Mouse (Mus musculus) hindbrain, embryonic 15.5 days (tissue): ENCODE data around the gene Neurod2. TPM values are rescaled to one million over a fixed set of nuclear protein-coding genes. Genes with fewer than 3 reads are reported as not detected.

Experiments used
- ATAC-seq: fragments of 200-750 bp; cut with Nextera tagmentation; 2 replicates; pipeline ENCODE4 v1.8.0; 2017; ENCODE audit warnings: low read depth, moderate number of reproducible peaks, moderate TSS enrichment; ENCODE audit not compliant: low FRiP score
- H3K27ac ChIP-seq: fragments of 300-500 bp; sonication (generic); replicated peaks from 2 replicates; pipeline ENCODE4 v1.5.1; 2015; ENCODE audit warnings: mild to moderate bottlenecking, inconsistent platforms
- H3K27me3 ChIP-seq: fragments of 300-500 bp; sonication (generic); 2 replicates; pipeline ENCODE4 v1.6.1; 2015; ENCODE audit warnings: control low read depth, inconsistent platforms
- H3K36me3 ChIP-seq: fragments of 300-500 bp; sonication (generic); 2 replicates; pipeline ENCODE4 v1.6.1; 2015; ENCODE audit warnings: control low read depth, inconsistent platforms
- H3K4me1 ChIP-seq: fragments of 300-500 bp; sonication (generic); replicated peaks from 2 replicates; pipeline ENCODE4 v1.6.1; 2015; ENCODE audit warnings: control low read depth, inconsistent platforms
- H3K4me2 ChIP-seq: fragments of 300-500 bp; sonication (generic); 2 replicates; pipeline ENCODE4 v1.6.1; 2015; ENCODE audit warnings: moderate library complexity, mild to moderate bottlenecking, inconsistent platforms
- H3K4me3 ChIP-seq: fragments of 300-500 bp; sonication (generic); 2 replicates; pipeline ENCODE4 v1.5.1; 2015; ENCODE audit warnings: mild to moderate bottlenecking, inconsistent platforms
- H3K9ac ChIP-seq: fragments of 300-500 bp; sonication (generic); 2 replicates; pipeline ENCODE4 v1.6.1; 2015; ENCODE audit warnings: inconsistent platforms
- H3K9me3 ChIP-seq: fragments of 300-500 bp; sonication (generic); 2 replicates; pipeline ENCODE4 v1.6.1; 2016; ENCODE audit warnings: control low read depth, inconsistent platforms
- WGBS: fragments of 180-500 bp; shearing (Covaris S2); methylation state at CpG from one replicate; pipeline ENCODE4 v1.1.7; 2015; 5-methylcytosine and 5-hydroxymethylcytosine counted together
- polyA plus RNA-seq: library from polyadenylated mRNA; unstranded; fragments of >200 nt; fragmentation: Nextera tagmentation; extraction: Ambion mirVana; gene quantifications from 2 replicates; pipeline ENCODE4 v1.2.1, GENCODE M21; 2015

Gene Neurod2
- polyA plus RNA-seq, 1 experiment from 2014 or later: 28.6 TPM

DNA sequence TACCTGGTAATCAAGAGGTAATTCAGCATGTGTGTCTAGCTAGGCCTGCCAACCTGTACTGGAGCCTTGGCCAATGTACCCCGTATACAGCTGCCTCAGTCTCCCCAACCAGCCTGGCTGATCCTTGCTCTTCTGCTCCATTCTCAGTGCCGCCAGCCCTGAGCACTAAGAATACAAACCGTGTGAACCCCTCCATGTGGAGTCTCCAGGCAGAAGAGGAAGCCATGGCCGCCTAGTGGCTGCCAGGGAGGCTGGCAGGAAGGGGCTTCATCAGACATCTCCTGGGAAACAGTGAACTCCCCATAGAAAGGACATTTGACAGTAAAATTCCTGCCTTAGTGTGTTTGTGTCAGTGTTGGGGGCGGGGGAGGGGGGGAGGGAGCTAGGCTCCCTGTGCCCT, 33.2 kb downstream of the Neurod2 start:
- no peak overlapping the region for H3K4me3 ChIP-seq
- peak overlapping the region; percentile 27; the same call in 1 of the 2 replicates for H3K27ac ChIP-seq
- H3K27me3 ChIP-seq: peaks cover 6% of the 10 kb centered on the region; the same call in 1 of the 2 replicates
- peak overlapping the region; percentile 74 for H3K4me2 ChIP-seq
- 0 out of 2 replicates have a peak overlapping the region, but pooled peaks have one; percentile 6 for H3K9ac ChIP-seq
- ATAC-seq: peak; percentile 39
- H3K36me3 ChIP-seq: no peaks in the 10 kb centered on the region
- 2% methylated on average over 5 of the region's 5 CpGs for whole genome bisulfite sequencing
- no peaks in the 10 kb centered on the region for H3K9me3 ChIP-seq
- peaks cover 52% of the 10 kb centered on the region for H3K4me1 ChIP-seq

GRCm38 (mm10) chr11:98295013-98295585, 34.3 kb downstream of the Neurod2 start:
- Histone ChIP-seq H3K4me3 (peak overlapping the region; percentile 58), H3K9ac (peak overlapping the region; percentile 59), H3K9me3 (no peaks in the 10 kb centered on the region), H3K36me3 (no peaks in the 10 kb centered on the region), H3K4me2 (peak overlapping the region; percentile 74), H3K27ac (peak overlapping the region; percentile 80), H3K4me1 (peaks cover 58% of the 10 kb centered on the region), H3K27me3 (0 out of 2 replicates have a peak, but pooled peaks cover 4% of the 10 kb centered on the region)
- ATAC-seq: 0 out of 2 replicates have a peak, but pooled peaks have one; percentile 7
- WGBS: 4% methylated on average over 9 of the region's 9 CpGs

GRCm38 (mm10) chr11:98294188-98295012, 35.0 kb downstream of the Neurod2 start:
- ATAC-seq: peak; percentile 80
- H3K4me1 ChIP-seq: peaks cover 65% of the 10 kb centered on the region
- H3K9me3 ChIP-seq: no peaks in the 10 kb centered on the region
- H3K4me2 ChIP-seq: peak overlapping the region; percentile 74
- peak overlapping the region; percentile 58 for H3K4me3 ChIP-seq
- H3K27ac ChIP-seq: peak overlapping the region; percentile 80
- WGBS: under 1% methylated on average over 58 of the region's 58 CpGs
- no peaks in the 10 kb centered on the region for H3K36me3 ChIP-seq
- H3K9ac ChIP-seq: peak overlapping the region; percentile 59
- 0 out of 2 replicates have a peak, but pooled peaks cover 4% of the 10 kb centered on the region for H3K27me3 ChIP-seq

GRCm38 (mm10) chr11:98293070-98293469, 36.4 kb downstream of the Neurod2 start:
- Histone ChIP-seq H3K4me3 (no peak overlapping the region), H3K9ac (no peak overlapping the region), H3K4me1 (peaks cover 62% of the 10 kb centered on the region), H3K27ac (no peak overlapping the region), H3K36me3 (no peaks in the 10 kb centered on the region), H3K27me3 (0 out of 2 replicates have a peak, but pooled peaks cover under 1% of the 10 kb centered on the region), H3K9me3 (no peaks in the 10 kb centered on the region), H3K4me2 (no peak overlapping the region)
- 44% methylated on average over 2 of the region's 2 CpGs for WGBS
- ATAC-seq: no peak

GRCm38 (mm10) chr11:98290906-98291305, 38.5 kb downstream of the Neurod2 start:
- Histone ChIP-seq H3K4me3 (no peak overlapping the region), H3K27me3 (no peaks in the 10 kb centered on the region), H3K4me2 (no peak overlapping the region), H3K4me1 (peaks cover 53% of the 10 kb centered on the region), H3K36me3 (no peaks in the 10 kb centered on the region), H3K9ac (no peak overlapping the region), H3K27ac (peak overlapping the region; percentile 7; the same call in 1 of the 2 replicates), H3K9me3 (no peaks in the 10 kb centered on the region)
- no peak for ATAC-seq
- WGBS: 72% methylated on average over 2 of the region's 2 CpGs

DNA sequence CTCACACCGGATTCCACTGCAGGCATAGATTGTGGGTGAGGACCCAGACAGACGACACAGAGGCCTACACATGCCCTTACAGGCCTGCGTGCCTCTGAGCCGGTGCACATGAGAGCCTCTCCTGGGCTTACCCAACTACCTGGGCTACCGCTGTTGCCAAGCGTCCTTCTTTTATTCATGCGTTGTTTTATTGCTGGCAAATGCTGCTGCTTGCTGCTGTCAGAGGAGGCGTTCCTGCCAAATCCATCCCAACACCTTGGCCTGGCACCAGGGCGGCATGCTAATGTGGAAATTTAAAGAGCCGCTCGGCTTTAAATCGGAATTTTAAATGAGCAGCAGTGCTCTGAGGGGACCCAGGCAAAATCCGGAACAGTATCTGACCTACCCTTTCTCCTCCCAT, 39.6 kb downstream of the Neurod2 start:
- Histone ChIP-seq H3K27ac (peak overlapping the region; percentile 7), H3K9ac (no peak overlapping the region), H3K36me3 (no peaks in the 10 kb centered on the region), H3K4me3 (no peak overlapping the region), H3K27me3 (no peaks in the 10 kb centered on the region), H3K4me2 (no peak overlapping the region), H3K9me3 (no peaks in the 10 kb centered on the region), H3K4me1 (peaks cover 49% of the 10 kb centered on the region)
- 37% methylated on average over 13 of the region's 13 CpGs for WGBS
- ATAC-seq: no peak

DNA sequence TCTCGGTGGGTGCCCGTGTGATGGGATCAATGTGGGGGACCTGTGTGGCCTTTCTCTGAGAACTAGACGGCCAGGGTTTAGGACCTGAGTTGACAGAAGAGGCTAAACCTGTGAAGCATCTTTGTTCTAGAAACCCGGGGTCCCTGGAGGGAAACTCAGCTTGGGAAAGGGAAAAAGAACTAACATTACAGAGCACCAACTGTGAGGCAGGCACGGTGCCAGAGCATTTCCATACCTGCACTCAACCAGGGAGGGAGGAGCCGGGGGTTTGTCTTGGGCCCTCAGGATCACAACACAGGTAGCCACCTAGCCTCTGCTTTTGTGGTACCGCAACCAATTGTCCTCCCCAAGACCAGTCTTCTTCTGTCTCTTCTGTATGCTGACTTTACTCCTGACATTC, 41.5 kb downstream of the Neurod2 start:
- Histone ChIP-seq H3K4me2 (no peak overlapping the region), H3K4me1 (peaks cover 54% of the 10 kb centered on the region), H3K9me3 (no peaks in the 10 kb centered on the region), H3K36me3 (no peaks in the 10 kb centered on the region), H3K4me3 (no peak overlapping the region), H3K9ac (no peak overlapping the region), H3K27ac (no peak overlapping the region), H3K27me3 (no peaks in the 10 kb centered on the region)
- ATAC-seq: no peak
- WGBS: 43% methylated on average over 7 of the region's 7 CpGs

- 34% methylated on average over 5 of the region's 5 CpGs for WGBS
- peaks cover 54% of the 10 kb centered on the region for H3K4me1 ChIP-seq
Measured at GRCm38 (mm10) chr11:98287531-98287930, 41.9 kb downstream of the Neurod2 start.

GRCm38 (mm10) chr11:98285368-98285767, 44.1 kb downstream of the Neurod2 start:
- Histone ChIP-seq H3K36me3 (no peaks in the 10 kb centered on the region), H3K4me3 (no peak overlapping the region), H3K27ac (peak overlapping the region; percentile 9), H3K4me1 (peaks cover 50% of the 10 kb centered on the region), H3K4me2 (no peak overlapping the region), H3K9ac (no peak overlapping the region), H3K27me3 (no peaks in the 10 kb centered on the region), H3K9me3 (no peaks in the 10 kb centered on the region)
- 46% methylated on average over 2 of the region's 2 CpGs for WGBS
- ATAC-seq: no peak

More at GRCm38 (mm10) chr11:98287531-98287930, 41.9 kb downstream of the Neurod2 start:
- no peak overlapping the region for H3K4me3 ChIP-seq
- no peaks in the 10 kb centered on the region for H3K36me3 ChIP-seq
- ATAC-seq: no peak
- H3K27me3 ChIP-seq: no peaks in the 10 kb centered on the region
- H3K9ac ChIP-seq: no peak overlapping the region
- no peak overlapping the region for H3K4me2 ChIP-seq
- H3K9me3 ChIP-seq: no peaks in the 10 kb centered on the region
- H3K27ac ChIP-seq: no peak overlapping the region

GRCm38 (mm10) chr11:98284230-98284629, 45.2 kb downstream of the Neurod2 start:
- peak overlapping the region; percentile 81 for H3K27ac ChIP-seq
- peaks cover 38% of the 10 kb centered on the region for H3K4me1 ChIP-seq
- peak overlapping the region; percentile 23; the same call in 1 of the 2 replicates for H3K9ac ChIP-seq
- H3K27me3 ChIP-seq: no peaks in the 10 kb centered on the region
- peak overlapping the region; percentile 26 for H3K4me3 ChIP-seq
- no peaks in the 10 kb centered on the region for H3K9me3 ChIP-seq
- H3K4me2 ChIP-seq: peak overlapping the region; percentile 54
- peaks cover 4% of the 10 kb centered on the region; the same call in 1 of the 2 replicates for H3K36me3 ChIP-seq
- peak; percentile 88 for ATAC-seq
- WGBS: 3% methylated on average over 14 of the region's 17 CpGs

DNA sequence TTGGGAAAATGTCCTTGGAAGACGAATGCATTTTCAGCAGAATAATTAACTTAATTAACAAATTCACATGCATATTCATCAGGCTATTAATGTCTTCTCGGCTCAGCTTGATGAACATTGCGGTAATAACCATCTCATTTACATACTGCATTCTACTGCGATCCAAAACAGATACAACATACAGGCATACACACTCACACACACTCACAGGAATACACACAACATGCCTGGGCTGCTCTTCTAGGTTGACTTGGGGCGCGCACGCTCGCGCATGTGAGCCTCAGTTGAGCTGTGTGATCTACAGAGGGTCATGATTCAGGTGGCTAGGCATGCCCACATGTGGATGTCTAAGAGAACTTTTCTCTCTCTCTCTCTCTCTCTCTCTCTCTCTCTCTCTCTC, 45.7 kb downstream of the Neurod2 start:
- Histone ChIP-seq H3K4me2 (peak overlapping the region; percentile 54), H3K4me3 (no peak overlapping the region), H3K27me3 (no peaks in the 10 kb centered on the region), H3K9me3 (no peaks in the 10 kb centered on the region), H3K36me3 (peaks cover 4% of the 10 kb centered on the region; the same call in 1 of the 2 replicates), H3K4me1 (peaks cover 35% of the 10 kb centered on the region), H3K9ac (no peak overlapping the region), H3K27ac (peak overlapping the region; percentile 81)
- peak; percentile 57 for ATAC-seq
- WGBS: 19% methylated on average over 9 of the region's 9 CpGs
